Mouse (Mus musculus) lung, embryonic 14.5 days (tissue): Measurements from ENCODE around the gene Plekhg5. TPM values are rescaled to one million over a fixed set of nuclear protein-coding genes. Genes with fewer than 3 reads are reported as not detected.

Source experiments
- ATAC-seq: fragments of 200-750 bp; cut with Nextera tagmentation; 2 replicates; pipeline ENCODE4 v1.8.0; 2017; ENCODE audit warnings: mild to moderate bottlenecking, moderate TSS enrichment, moderate library complexity; ENCODE audit not compliant: insufficient read depth
- DNase-seq: peaks from one replicate; pipeline ENCODE4 v3.0.0-alpha.2; 2015
- H3K27ac ChIP-seq: fragments of 300-500 bp; sonication (generic); 2 replicates; pipeline ENCODE4 v1.5.1; 2014; ENCODE audit warnings: low read depth, mild to moderate bottlenecking, moderate library complexity
- H3K27me3 ChIP-seq: fragments of 300-500 bp; sonication (generic); 2 replicates; pipeline ENCODE4 v1.6.1; 2014; ENCODE audit warnings: low read length, control low read depth; ENCODE audit not compliant: insufficient read depth
- H3K36me3 ChIP-seq: fragments of 300-500 bp; sonication (generic); 2 replicates; pipeline ENCODE4 v1.6.1; 2014; ENCODE audit warnings: control low read depth; ENCODE audit not compliant: insufficient read depth
- H3K4me1 ChIP-seq: fragments of 300-500 bp; sonication (generic); 2 replicates; pipeline ENCODE4 v1.6.1; 2014; ENCODE audit warnings: antibody characterized with exemption, control low read depth; ENCODE audit not compliant: insufficient read depth
- H3K4me2 ChIP-seq: fragments of 300-500 bp; sonication (generic); 2 replicates; pipeline ENCODE4 v1.6.1; 2014; ENCODE audit warnings: mild to moderate bottlenecking
- H3K4me3 ChIP-seq: fragments of 300-500 bp; sonication (generic); 2 replicates; pipeline ENCODE4 v1.5.1; 2014; ENCODE audit warnings: low read depth, low read length
- H3K9ac ChIP-seq: fragments of 300-500 bp; sonication (generic); 2 replicates; pipeline ENCODE4 v1.6.1; 2014
- H3K9me3 ChIP-seq: fragments of 300-500 bp; sonication (generic); 2 replicates; pipeline ENCODE4 v1.6.1; 2016; ENCODE audit warnings: low read depth, low read length, control low read depth
- CTCF ChIP-seq: IDR thresholded peaks from 2 replicates; pipeline ENCODE4 v1.5.1; 2016; ENCODE audit warnings: antibody characterized with exemption, low read depth
- WGBS: fragments of 180-500 bp; shearing (Covaris S2); extraction: QIAGEN DNeasy Blood & Tissue Kit; methylation state at CpG from one replicate; pipeline ENCODE4 v1.1.7; 2014; 5-methylcytosine and 5-hydroxymethylcytosine counted together
- polyA plus RNA-seq: library from polyadenylated mRNA; unstranded; fragments of >200 nt; fragmentation: Nextera tagmentation; extraction: Ambion mirVana; gene quantifications from 2 replicates; pipeline ENCODE4 v1.2.1, GENCODE M21; 2014

The Plekhg5 gene
- polyA plus RNA-seq = 13.5 and 18.5 TPM in 2 replicates

DNA sequence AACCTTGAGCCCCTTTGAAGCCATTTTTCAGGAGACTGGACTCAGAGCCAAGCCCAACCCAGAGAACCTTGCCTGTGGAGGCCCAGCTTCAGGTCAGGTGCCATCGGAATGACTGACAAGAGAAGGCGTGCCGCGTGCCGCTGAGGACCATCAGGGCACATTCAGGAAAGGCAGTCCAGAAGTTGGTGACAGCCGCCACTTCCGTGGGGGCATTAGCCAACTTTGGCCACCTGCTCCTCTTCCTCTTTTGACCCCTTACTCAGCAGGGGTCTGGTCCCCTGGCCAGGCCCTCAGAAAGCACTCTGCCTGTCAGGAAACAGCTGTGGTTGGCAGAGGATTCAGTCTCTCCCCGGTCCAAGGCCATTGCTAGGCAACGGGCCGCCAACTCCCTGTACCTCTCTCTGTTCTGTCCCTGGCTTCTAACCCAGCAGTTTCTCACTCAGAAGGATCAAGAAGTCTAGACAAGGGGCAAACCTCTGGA, at the start of gene Plekhg5:
Gene Plekhg5 (plus strand): TSS at position 378 of the 481 bp plus-strand sequence.
- Histone ChIP-seq H3K36me3 (no peaks in the 10 kb centered on the region), H3K4me2 (no peak within 1 kb of the TSS), H3K9me3 (no peaks in the 10 kb centered on the region), H3K9ac (no peak within 1 kb of the TSS), H3K4me1 (peaks cover 6% of the 10 kb centered on the region), H3K27ac (peak within 1 kb of the TSS; percentile 24; the same call in 1 of the 2 replicates), H3K4me3 (no peak within 1 kb of the TSS), H3K27me3 (no peaks in the 10 kb centered on the region)
- peak; percentile 39 for DNase-seq
- WGBS = 40% methylated on average over 10 of the region's 10 CpGs
- 0 out of 2 replicates have a peak, but pooled peaks have one; percentile 33 for ATAC-seq
- TF ChIP-seq CTCF = no peak

DNA sequence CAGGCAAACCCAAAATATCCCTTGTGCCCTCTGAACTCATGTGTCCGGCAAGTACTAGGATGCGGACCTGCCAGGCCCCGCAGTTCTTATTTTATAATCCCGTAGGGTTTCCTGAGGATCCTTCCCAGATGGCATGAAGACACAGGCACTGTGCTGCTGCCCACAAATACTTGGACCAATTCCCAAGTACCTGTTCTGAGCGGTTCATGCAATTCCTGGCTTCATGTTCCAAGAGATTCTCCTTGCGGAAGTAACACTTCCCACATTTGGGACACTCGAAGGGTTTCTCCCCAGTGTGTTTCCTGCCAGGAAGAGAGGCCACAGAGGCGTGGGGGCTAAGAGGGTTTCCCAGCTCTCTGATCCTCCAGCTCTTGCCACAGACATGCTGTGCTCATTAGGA, 49.8 kb upstream of the Plekhg5 start:
- Histone ChIP-seq H3K9ac (no peak overlapping the region), H3K4me2 (no peak overlapping the region), H3K36me3 (peaks cover 73% of the 10 kb centered on the region), H3K4me3 (no peak overlapping the region), H3K27me3 (no peaks in the 10 kb centered on the region), H3K9me3 (no peaks in the 10 kb centered on the region), H3K4me1 (peaks cover 10% of the 10 kb centered on the region; the same call in 1 of the 2 replicates), H3K27ac (no peak overlapping the region)
- WGBS = 79% methylated on average over 8 of the region's 8 CpGs
- no peak for TF ChIP-seq CTCF
- DNase-seq (no peak), ATAC-seq (no peak)

DNA sequence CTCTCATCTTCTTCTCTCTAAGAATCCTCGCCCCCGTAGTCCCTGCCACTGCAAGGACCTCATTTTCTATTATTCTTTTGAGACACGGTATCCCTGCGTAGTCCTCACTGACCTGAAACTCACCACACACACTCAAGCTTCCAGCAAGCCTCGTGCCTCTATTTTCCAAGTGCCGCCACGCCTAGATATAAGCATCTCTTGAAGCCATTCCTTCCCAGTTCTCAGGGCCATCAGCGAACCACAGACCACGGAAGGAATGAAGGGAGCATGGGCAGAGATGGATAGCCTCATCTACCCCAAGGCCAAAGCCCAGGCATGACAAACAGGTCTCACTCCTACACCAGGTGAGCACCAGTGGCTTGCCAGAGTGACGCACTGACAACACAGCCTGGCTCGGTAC, 47.8 kb upstream of the Plekhg5 start:
- Histone ChIP-seq H3K4me1 (peaks cover 14% of the 10 kb centered on the region), H3K27me3 (no peaks in the 10 kb centered on the region), H3K4me2 (no peak overlapping the region), H3K36me3 (peaks cover 53% of the 10 kb centered on the region), H3K9ac (no peak overlapping the region; the same call in 1 of the 2 replicates), H3K9me3 (no peaks in the 10 kb centered on the region), H3K27ac (no peak overlapping the region), H3K4me3 (no peak overlapping the region)
- DNase-seq = no peak
- no peak for TF ChIP-seq CTCF
- no peak for ATAC-seq
- WGBS = 84% methylated on average over 11 of the region's 11 CpGs

DNA sequence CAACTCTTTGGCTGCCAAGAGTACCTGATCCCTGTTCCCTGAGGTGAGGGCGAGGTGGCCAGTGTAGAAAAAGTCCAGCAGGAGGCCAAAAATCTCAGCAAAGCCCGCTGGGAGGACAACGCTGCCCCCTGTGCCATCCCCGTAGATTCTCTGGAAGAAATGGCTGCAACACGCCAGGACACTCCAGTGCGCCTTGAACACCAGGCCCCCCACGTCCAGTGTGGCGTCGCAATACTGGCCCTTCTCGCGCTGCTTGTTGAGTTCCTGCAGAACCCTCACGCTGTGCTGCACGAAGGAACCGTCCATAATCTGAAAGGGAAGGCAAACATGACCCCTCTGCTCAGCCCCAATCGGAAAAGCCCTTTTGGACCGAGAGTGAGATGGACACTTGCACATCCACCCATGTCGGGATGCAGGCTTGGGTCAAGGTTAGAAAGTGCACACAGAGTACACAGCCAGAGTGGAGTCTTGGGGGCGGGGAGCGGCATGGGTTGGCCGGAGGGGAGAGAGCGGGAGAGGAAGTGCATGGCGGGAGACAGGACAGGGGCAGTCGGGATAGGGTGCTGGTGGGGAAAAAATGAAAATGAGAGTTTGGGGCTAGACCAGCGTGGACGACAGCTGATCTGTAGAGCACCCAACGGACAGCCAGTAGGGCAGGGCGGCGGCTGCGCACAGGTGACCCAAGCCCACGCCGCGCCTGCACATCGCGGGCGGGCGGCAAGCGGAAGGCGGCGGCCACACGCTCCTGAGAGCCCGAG, 45.4 kb upstream of the Plekhg5 start:
- peak overlapping the region; percentile 73 for H3K4me3 ChIP-seq
- TF ChIP-seq CTCF = peak; percentile 12; the same call in 1 of the 2 replicates
- H3K4me1 ChIP-seq = peaks cover 14% of the 10 kb centered on the region
- WGBS = 1% methylated on average over 39 of the region's 41 CpGs
- no peaks in the 10 kb centered on the region for H3K27me3 ChIP-seq
- peak; percentile 58 for ATAC-seq
- H3K9ac ChIP-seq = peak overlapping the region; percentile 68
- peak overlapping the region; percentile 98 for H3K4me2 ChIP-seq
- peak overlapping the region; percentile 54; the same call in 1 of the 2 replicates for H3K27ac ChIP-seq
- peaks cover 29% of the 10 kb centered on the region for H3K36me3 ChIP-seq
- peak; percentile 34 for DNase-seq
- H3K9me3 ChIP-seq = no peaks in the 10 kb centered on the region

DNA sequence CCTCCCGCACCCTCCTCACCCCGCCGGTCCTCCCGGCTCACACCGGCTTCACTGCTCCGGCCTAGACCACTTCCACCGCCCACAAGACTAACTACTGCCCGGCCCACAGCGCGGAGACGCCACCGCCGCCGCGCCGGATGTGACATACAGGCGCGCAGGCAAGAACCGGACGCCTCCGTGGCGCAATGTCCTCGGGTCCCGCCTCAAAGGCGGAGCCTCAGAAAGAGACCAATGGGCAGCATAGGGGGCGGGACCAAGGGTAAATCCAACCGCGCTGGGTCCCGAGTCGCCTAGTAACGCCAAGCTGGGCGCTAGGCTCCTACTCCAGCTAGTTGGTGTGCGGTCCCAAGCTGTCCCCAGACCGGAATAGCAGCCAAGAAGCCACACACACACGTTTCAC, 44.8 kb upstream of the Plekhg5 start, which contains the start of gene Zbtb48:
Gene Zbtb48 (minus strand): TSS at position 148 of the 400 bp plus-strand sequence.
- H3K4me1 ChIP-seq = peaks cover 14% of the 10 kb centered on the region
- under 1% methylated on average over 35 of the region's 35 CpGs for WGBS

DNA sequence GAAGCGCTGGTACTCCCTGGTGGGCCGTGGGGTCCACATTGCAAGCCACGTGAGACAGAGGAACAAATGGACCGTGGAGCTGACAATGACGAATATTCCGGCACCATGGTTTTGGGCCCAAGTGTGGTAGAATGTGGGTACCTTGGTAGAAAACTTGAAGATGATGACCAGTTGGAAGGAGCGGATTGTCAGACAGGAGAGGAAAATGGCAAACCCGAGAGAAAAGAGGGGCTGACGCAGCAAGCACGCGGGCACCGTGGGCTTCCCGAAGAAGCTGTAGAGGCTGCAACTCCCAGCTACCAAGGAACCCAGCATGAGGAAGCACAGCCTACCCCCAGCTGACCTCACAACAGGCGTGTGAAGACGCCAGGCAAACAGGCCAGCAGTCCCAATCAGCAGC, 43.8 kb upstream of the Plekhg5 start:
- Histone ChIP-seq H3K9ac (peak overlapping the region; percentile 68), H3K36me3 (peaks cover 14% of the 10 kb centered on the region), H3K4me2 (peak overlapping the region; percentile 98), H3K4me1 (peaks cover 14% of the 10 kb centered on the region), H3K4me3 (peak overlapping the region; percentile 73), H3K9me3 (no peaks in the 10 kb centered on the region), H3K27me3 (no peaks in the 10 kb centered on the region), H3K27ac (no peak overlapping the region)
- ATAC-seq (no peak), DNase-seq (no peak)
- WGBS = 53% methylated on average over 15 of the region's 15 CpGs
- no peak for TF ChIP-seq CTCF

More for the DNA sequence above, 44.8 kb upstream of the Plekhg5 start, which contains the start of gene Zbtb48:
- peak within 1 kb of the TSS; percentile 68 for H3K9ac ChIP-seq
- H3K27ac ChIP-seq = peak within 1 kb of the TSS; percentile 54; the same call in 1 of the 2 replicates
- TF ChIP-seq CTCF = no peak
- no peaks in the 10 kb centered on the region for H3K27me3 ChIP-seq
- peak; percentile 99 for DNase-seq
- H3K4me2 ChIP-seq = peak within 1 kb of the TSS; percentile 98
- H3K9me3 ChIP-seq = no peaks in the 10 kb centered on the region
- H3K4me3 ChIP-seq = peak within 1 kb of the TSS; percentile 73
- H3K36me3 ChIP-seq = peaks cover 23% of the 10 kb centered on the region
- peak; percentile 98 for ATAC-seq

DNA sequence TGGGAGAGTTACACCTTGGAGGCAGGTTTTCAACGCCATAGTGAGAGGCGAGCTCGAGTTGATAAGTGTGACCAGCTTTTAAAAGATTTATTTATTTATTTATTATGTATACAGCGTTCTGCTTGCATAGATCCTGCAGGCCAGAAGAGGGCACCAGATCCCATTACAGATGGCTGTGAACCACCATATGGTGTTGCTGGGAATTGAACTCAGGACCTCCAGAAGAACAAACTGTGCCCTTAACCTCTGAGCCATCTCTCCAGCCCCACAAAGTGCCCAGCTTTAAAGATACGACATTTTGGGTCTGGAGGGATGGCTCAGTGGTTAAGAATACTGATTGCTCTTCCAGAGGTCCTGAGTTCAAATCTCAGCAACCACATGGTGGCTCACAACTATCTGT, 43.2 kb upstream of the Plekhg5 start:
- no peak for ATAC-seq
- no peak overlapping the region for H3K27ac ChIP-seq
- no peak overlapping the region for H3K4me3 ChIP-seq
- no peak overlapping the region for H3K4me2 ChIP-seq
- TF ChIP-seq CTCF = peak; percentile 57
- H3K36me3 ChIP-seq = peaks cover 8% of the 10 kb centered on the region; the same call in 1 of the 2 replicates
- no peak overlapping the region for H3K9ac ChIP-seq
- WGBS = 40% methylated on average over 5 of the region's 5 CpGs
- peaks cover 14% of the 10 kb centered on the region for H3K4me1 ChIP-seq
- no peaks in the 10 kb centered on the region for H3K9me3 ChIP-seq
- no peaks in the 10 kb centered on the region for H3K27me3 ChIP-seq
- DNase-seq = no peak
